Mouse (Mus musculus): ENCODE results near the gene Hoxa4. TPM values are rescaled to one million over a fixed set of nuclear protein-coding genes. Genes with fewer than 3 reads are reported as not detected.

Gene Hoxa4
- polyA plus RNA-seq, 1 experiment from 2014 or later, result not detected

DNA sequence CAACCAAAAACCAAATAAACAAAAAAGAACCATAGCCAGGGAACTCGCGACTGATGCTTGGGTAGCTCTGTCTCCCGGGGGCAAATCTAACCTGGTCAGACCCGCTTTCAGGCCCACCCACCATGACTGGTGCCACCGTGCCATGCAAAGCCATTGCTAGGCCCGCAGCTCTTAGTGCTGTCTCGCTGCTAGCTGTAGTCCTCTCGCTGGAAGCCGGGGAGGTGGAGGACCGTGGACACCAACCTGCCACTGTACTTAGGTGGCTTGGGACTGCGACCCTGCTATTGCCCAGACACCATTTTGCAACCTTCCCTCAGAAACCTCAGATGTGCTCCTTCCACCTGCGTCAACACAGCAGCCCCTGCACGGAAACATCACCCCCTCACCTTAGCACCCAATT, 20.4 kb upstream of the Hoxa4 start:
- peaks cover 100% of the 10 kb centered on the region for H3K27me3 ChIP-seq
- no peak for ATAC-seq
- WGBS, result 4% methylated on average over 13 of the region's 13 CpGs

DNA sequence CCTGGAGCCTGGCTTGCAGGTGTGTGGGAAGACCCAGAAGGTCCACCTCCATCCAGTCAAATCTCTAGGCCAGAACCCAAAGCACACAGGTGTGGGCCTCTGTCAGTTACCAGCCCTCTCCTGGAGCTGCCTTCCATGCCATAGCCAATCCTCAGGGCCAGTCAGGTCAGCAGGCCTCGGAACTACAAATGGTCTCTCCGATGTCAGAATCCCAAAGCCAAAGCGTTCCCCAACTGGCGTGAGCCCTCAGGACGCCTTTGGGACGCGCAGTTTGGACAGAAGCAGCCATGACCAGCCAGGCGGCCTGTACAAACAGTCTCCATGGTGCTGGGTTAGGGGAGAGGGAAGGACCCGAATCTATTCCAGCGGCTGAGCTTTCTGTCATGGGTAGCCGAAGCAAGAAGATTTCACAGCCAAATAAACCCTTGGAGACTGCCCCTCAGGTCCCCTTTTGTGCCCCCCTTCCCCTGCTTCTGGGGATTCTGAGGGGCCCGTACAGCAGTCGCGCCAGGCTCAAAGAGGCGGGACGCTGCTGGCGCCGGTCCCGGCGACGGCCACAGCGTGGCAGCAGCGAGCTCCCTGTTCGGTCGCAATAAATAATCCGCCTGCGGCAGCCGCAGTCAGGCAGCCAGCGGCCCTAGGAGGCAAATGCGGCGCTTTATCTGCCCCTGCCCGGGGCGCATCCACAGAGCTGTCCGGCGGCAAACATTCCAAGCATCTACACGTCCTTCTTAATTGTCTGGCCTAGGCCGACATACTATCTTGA, 19.8 kb upstream of the Hoxa4 start:
- Histone ChIP-seq H3K9ac (no peak overlapping the region), H3K4me2 (no peak overlapping the region), H3K4me1 (0 out of 2 replicates have a peak, but pooled peaks cover 8% of the 10 kb centered on the region), H3K27ac (no peak overlapping the region), H3K4me3 (no peak overlapping the region), H3K9me3 (replicated peaks) (no peaks in the 10 kb centered on the region), H3K36me3 (ENCODE audit: poor library complexity, severe bottlenecking) (no peaks in the 10 kb centered on the region), H3K27me3 (peaks cover 100% of the 10 kb centered on the region)
- WGBS, result 1% methylated on average over 37 of the region's 37 CpGs
- ATAC-seq, result peak; percentile 48

More for the DNA sequence above, 20.4 kb upstream of the Hoxa4 start:
- no peak overlapping the region for H3K4me2 ChIP-seq
- no peak overlapping the region for H3K4me3 ChIP-seq
- no peak overlapping the region for H3K27ac ChIP-seq
- no peaks in the 10 kb centered on the region for H3K36me3 ChIP-seq (ENCODE audit: poor library complexity, severe bottlenecking)
- H3K9ac ChIP-seq, result no peak overlapping the region
- H3K9me3 ChIP-seq (replicated peaks), result no peaks in the 10 kb centered on the region
- H3K4me1 ChIP-seq, result peaks cover 10% of the 10 kb centered on the region

DNA sequence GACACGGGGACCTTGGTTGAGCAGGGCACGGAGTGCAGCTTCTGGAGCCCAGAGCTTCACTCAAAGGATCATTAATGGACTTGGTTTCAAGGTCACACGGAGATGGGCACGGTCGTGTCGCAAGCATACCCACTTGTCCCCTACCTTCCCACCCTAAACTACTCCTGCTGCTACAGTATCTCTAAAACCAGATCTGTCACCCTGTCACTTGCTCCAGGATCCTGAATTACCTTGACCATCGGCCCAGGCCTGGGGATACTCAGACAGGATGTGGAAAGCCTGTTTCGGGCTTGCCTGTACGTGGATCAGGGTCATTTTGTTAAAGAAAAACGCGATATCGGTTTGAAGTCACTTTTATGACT, 18.1 kb upstream of the Hoxa4 start:
- WGBS, result 5% methylated on average over 12 of the region's 12 CpGs
- no peak overlapping the region for H3K4me2 ChIP-seq

DNA sequence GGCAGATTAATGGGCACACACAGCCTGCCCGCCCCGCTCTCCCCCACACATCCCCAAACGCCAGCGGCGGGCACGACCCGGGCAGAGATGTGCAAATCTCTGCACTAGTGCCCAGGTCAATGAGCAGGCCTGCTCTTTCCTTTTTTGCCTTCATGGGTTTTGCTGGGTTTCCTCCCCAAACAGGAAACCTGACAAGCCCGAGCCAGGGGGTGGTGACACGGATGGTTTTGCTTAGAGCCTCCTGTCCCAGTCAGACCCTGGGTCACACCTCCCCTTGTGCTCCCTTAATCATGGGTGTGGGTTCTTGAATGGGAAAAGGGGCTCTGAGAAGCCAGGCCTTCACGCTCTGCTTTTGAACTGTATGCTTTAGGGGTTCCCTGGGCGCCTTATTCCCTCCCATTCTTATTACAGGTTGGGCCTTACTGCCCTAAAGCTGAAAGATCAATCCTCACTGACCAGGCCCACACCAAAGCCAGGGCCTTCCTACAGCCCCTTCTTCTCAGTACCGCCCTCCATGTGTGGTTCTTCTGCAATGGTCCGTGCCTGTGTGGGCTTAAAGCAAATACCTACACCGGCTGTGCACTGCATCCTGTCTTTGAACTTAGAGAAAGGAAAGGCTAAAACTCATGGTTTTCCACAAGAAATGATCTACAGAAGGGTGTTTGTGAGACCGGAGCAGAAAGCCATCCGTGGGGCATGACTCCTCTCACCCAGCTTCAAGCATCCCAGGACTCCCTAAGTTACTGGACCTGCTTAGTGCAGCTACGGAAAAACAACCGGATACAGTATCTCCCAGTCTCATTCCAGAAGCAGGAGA, 17.5 kb upstream of the Hoxa4 start:
- WGBS, result 3% methylated on average over 18 of the region's 18 CpGs
- Histone ChIP-seq H3K27me3 (peaks cover 100% of the 10 kb centered on the region), H3K9me3 (replicated peaks) (no peaks in the 10 kb centered on the region), H3K4me1 (peaks cover 13% of the 10 kb centered on the region), H3K4me3 (no peak overlapping the region), H3K27ac (no peak overlapping the region), H3K4me2 (0 out of 2 replicates have a peak overlapping the region, but pooled peaks have one; percentile 13), H3K9ac (no peak overlapping the region), H3K36me3 (ENCODE audit: poor library complexity, severe bottlenecking) (no peaks in the 10 kb centered on the region)
- no peak for ATAC-seq

More for the DNA sequence above, 18.1 kb upstream of the Hoxa4 start:
- 0 out of 2 replicates have a peak, but pooled peaks cover 8% of the 10 kb centered on the region for H3K4me1 ChIP-seq
- no peak overlapping the region for H3K27ac ChIP-seq
- H3K9ac ChIP-seq, result no peak overlapping the region
- no peaks in the 10 kb centered on the region for H3K9me3 ChIP-seq (replicated peaks)
- H3K4me3 ChIP-seq, result no peak overlapping the region
- peaks cover 100% of the 10 kb centered on the region for H3K27me3 ChIP-seq
- ATAC-seq, result no peak
- H3K36me3 ChIP-seq (ENCODE audit: poor library complexity, severe bottlenecking), result no peaks in the 10 kb centered on the region

DNA sequence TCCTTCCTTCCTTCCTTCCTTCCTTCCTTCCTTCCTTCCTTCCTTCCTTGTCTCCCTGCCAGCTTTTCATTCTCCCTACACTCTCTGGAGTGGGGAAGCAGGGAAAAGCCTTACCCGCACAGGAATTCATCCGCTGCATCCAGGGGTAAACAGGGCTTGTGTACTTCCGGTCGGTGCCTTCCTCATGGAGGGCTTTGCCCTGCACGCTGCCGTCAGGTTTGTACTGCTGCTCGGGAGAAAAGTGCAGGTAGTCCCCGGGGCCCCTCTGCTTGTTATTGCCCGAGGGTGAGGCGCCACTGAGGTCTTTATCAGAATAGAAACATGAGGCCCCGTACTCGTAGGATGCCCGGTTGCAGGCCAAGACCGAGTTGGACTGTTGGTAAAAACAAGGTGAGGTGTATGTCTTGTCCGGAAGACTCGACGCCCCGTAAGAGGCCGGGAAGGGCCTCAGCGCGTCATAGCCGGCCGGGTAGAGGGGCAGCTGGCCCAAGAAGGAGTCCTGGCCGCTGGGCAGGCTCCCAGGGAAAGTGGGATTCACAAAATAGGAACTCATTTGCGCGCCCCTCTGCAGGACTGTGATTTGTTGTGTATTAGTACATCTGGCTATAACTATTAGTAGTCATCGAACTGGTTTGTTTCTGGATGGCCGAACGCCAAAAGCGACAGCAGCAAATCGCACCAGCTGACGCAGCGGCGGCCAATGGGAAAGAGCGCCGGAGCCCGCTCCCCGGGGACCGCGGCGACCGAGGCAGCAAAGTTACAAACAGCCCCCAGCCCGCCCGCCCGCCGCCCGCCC, 16.7 kb upstream of the Hoxa4 start, which contains the start of gene Hoxa6:
Gene Hoxa6, minus strand, starts transcription at position 651 of the 796 bp plus-strand sequence.
- no peak within 1 kb of the TSS for H3K27ac ChIP-seq

DNA sequence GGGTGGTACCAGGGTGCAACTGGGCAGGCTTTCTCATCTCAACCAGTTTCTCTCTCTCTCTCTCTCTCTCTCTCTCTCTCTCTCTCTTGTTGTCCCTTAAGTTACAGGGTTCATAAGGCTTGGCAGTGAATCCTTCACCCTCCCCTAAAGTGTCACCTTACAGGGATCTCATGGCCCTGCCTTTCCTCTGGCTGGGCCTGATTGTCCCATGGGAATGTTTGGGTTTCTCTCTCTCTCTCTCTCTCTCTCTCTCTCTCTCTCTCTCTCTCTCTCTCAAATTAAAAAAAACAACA, 16.1 kb upstream of the Hoxa4 start:
- Histone ChIP-seq H3K36me3 (ENCODE audit: poor library complexity, severe bottlenecking) (no peaks in the 10 kb centered on the region), H3K9ac (no peak overlapping the region), H3K4me3 (no peak overlapping the region), H3K4me2 (no peak overlapping the region), H3K4me1 (peaks cover 18% of the 10 kb centered on the region), H3K27ac (no peak overlapping the region), H3K27me3 (peaks cover 100% of the 10 kb centered on the region), H3K9me3 (replicated peaks) (no peaks in the 10 kb centered on the region)
- ATAC-seq, result no peak

More for the DNA sequence above, 16.7 kb upstream of the Hoxa4 start, which contains the start of gene Hoxa6:
- no peak within 1 kb of the TSS for H3K4me3 ChIP-seq
- 0 out of 2 replicates have a peak within 1 kb of the TSS, but pooled peaks have one; percentile 13 for H3K4me2 ChIP-seq
- H3K9me3 ChIP-seq (replicated peaks), result no peaks in the 10 kb centered on the region
- H3K4me1 ChIP-seq, result peaks cover 20% of the 10 kb centered on the region
- H3K9ac ChIP-seq, result no peak within 1 kb of the TSS
- ATAC-seq, result no peak
- no peaks in the 10 kb centered on the region for H3K36me3 ChIP-seq (ENCODE audit: poor library complexity, severe bottlenecking)
- H3K27me3 ChIP-seq, result peaks cover 100% of the 10 kb centered on the region
- WGBS, result 1% methylated on average over 47 of the region's 47 CpGs

DNA sequence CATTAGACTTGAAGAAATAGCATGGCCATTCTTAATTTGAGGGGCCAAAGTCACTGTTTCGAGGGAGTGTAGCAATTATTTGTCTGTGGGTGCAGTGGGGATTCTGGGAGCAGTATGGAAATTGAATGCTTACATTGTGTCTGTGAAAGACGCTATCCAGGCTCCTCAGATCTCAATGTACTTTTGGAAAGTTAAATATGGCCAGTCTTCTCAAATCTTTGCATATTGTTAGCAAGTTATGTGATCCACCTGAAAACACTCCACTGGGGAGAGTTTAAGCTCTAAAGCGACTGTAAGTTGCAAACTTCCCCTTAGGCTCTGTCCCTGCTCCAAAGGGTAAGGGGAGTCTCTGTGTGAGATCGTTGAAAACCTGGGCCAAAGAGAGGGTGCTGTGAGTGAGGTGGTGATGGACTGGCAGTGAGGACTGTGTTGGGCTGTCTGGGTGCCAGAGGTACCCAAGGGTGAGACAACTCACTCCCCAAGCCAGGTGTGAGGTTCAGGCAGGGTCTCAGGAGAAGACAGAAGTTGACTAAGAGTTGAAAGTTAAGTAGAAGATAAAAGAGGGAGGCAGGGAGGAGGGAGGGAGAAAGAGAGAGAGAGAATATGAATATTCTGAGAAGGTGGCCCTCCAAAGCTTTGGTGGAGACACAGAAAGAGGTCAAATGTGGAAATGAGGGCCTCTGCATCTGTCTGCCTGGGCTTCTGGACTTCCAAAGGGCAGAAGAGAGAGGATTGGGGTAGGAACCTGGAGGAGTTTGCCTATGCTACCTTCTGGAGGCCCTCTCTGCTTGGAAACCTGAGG, 15.5 kb upstream of the Hoxa4 start:
- WGBS, result under 1% methylated on average over 4 of the region's 4 CpGs
- no peaks in the 10 kb centered on the region for H3K36me3 ChIP-seq (ENCODE audit: poor library complexity, severe bottlenecking)
- H3K9ac ChIP-seq, result no peak overlapping the region
- ATAC-seq, result no peak
- no peaks in the 10 kb centered on the region for H3K9me3 ChIP-seq (replicated peaks)
- peaks cover 18% of the 10 kb centered on the region for H3K4me1 ChIP-seq
- no peak overlapping the region for H3K4me2 ChIP-seq
- H3K27me3 ChIP-seq, result peaks cover 100% of the 10 kb centered on the region
- H3K4me3 ChIP-seq, result no peak overlapping the region
- H3K27ac ChIP-seq, result no peak overlapping the region

DNA sequence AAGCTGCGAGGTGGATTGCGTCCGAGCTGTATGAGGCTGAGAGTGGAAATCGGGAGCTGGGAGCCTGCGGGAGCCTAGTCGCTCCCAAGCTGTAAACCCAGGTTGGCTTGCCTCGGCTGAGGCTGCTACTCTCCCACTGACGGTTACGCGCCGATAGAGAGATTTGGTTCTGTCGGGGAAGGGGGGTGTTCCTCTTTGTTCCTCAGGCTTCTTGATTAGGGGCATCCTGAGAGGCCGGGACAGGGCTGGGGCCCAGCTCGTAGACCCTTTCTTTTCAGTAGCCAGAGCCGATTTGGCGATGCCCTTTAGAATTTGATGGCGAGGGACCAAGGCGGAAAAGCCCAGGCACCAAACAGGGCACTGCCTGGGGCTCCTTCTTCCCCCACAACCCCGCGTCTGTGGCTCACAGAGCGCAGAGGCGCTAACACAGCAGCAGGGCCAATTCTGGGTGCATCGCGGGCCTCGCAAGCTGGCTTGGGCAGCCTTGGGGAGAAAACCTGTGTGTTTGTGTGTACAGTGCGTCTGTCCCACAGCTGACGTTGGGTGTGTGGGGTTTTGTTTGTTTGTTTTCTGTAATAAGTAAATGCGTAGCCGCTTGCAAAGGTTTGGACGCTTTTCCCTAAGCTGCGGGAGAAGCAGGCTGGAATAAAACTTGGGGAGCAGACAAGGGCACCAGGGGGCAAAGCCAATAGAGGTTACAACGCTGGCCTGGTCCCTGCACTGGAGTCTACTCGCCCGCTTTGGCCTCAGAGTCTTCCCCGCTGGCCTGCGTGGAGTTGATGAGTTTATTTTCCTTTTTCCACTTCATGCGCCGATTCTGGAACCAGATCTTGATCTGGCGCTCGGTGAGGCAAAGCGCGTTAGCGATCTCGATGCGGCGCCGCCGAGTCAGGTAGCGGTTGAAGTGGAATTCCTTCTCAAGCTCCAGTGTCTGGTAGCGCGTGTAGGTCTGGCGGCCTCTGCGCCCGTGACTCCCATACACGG, 14.4 kb upstream of the Hoxa4 start:
- Histone ChIP-seq H3K4me3 (no peak overlapping the region), H3K27ac (no peak overlapping the region), H3K27me3 (peaks cover 100% of the 10 kb centered on the region), H3K9ac (no peak overlapping the region), H3K4me1 (peaks cover 18% of the 10 kb centered on the region), H3K9me3 (replicated peaks) (no peaks in the 10 kb centered on the region), H3K4me2 (no peak overlapping the region), H3K36me3 (ENCODE audit: poor library complexity, severe bottlenecking) (no peaks in the 10 kb centered on the region)
- no peak for ATAC-seq
- WGBS, result 1% methylated on average over 55 of the region's 55 CpGs

DNA sequence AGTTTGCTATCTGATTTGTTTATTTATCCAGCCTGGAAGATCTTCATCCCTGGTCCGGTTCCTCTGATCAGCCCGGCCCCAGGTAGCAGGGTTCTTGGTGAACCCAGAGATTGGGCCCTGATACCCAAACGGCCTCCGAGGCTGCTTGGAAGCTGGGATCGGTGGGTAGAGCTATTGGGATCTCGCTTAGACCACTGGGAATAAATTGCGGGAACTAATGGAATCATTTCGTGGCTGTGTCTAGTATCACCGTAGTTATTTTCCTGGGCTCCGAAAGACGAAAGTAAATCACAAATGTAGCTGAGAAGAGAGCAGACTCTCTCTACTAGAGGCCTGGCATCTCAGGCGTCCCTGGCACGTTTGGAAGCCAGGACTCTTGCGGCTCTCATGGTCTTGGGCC, 13.7 kb upstream of the Hoxa4 start:
- Histone ChIP-seq H3K4me3 (no peak overlapping the region), H3K36me3 (ENCODE audit: poor library complexity, severe bottlenecking) (no peaks in the 10 kb centered on the region), H3K9me3 (replicated peaks) (no peaks in the 10 kb centered on the region), H3K9ac (no peak overlapping the region), H3K4me2 (no peak overlapping the region), H3K27ac (no peak overlapping the region), H3K4me1 (peaks cover 18% of the 10 kb centered on the region), H3K27me3 (peaks cover 100% of the 10 kb centered on the region)
- no peak for ATAC-seq
- 4% methylated on average over 14 of the region's 14 CpGs for WGBS

DNA sequence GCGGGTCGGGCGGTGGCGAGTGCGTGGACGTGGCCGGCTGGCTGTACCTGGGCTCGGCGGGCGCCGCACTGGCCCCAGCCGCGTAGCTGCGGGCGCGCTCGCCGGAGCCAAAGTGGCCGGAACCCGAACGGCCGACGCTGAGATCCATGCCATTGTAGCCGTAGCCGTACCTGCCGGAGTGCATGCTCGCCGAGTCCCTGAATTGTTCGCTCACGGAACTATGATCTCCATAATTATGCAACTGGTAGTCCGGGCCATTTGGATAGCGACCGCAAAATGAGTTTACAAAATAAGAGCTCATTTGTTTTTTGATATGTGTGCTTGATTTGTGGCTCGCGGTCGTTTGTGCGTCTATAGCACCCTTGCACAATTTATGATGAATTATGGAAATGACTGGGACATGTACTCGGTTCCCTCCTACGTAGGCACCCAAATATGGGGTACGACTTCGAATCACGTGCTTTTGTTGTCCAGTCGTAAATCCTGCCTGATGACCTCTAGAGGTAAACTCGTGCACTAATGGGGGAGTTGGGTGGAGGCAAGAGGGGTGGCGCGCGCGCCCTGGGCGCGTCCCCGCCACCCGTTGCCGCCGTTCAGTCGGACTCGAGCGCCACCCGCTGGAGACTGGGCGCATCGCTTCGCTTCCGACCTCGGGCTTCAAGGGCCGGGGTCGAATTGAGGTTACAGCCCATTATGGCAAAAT, 12.6 kb upstream of the Hoxa4 start, which contains the start of gene Hoxa5:
Gene Hoxa5, minus strand, starts transcription at position 538 of the 703 bp plus-strand sequence.
- H3K9ac ChIP-seq, result no peak within 1 kb of the TSS
- ATAC-seq, result no peak
- H3K27ac ChIP-seq, result no peak within 1 kb of the TSS
- H3K9me3 ChIP-seq (replicated peaks), result no peaks in the 10 kb centered on the region
- H3K27me3 ChIP-seq, result peaks cover 100% of the 10 kb centered on the region
- no peaks in the 10 kb centered on the region for H3K36me3 ChIP-seq (ENCODE audit: poor library complexity, severe bottlenecking)
- H3K4me2 ChIP-seq, result peak within 1 kb of the TSS; percentile 34
- H3K4me3 ChIP-seq, result peak within 1 kb of the TSS; percentile 16
- peaks cover 18% of the 10 kb centered on the region for H3K4me1 ChIP-seq
- WGBS, result under 1% methylated on average over 60 of the region's 65 CpGs

Data from forebrain, embryonic 13.5 days (tissue).